Mouse (Mus musculus) inflammation-experienced regulatory T-cells, adult 6 months (primary cell): ENCODE measurements around the gene Mansc1. TPM values are rescaled to one million over a fixed set of nuclear protein-coding genes. Genes with fewer than 3 reads are reported as not detected.

ENCODE experiments used
- ATAC-seq: one replicate; pipeline ENCODE4 v1.8.0; 2017
- polyA plus RNA-seq, 3 experiments: library from polyadenylated mRNA; unstranded; fragments of 100-300 nt; shearing (Covaris generic); gene quantifications; one replicate each; pipeline ENCODE4 v1.2.1; 2017

Gene Mansc1
- polyA plus RNA-seq, 3 experiments from 2014 or later = 5.9 to 12.1 (median 10.6) TPM

- ATAC-seq = no peak
Measured at GRCm38 (mm10) chr6:134639210-134639609, 6.9 kb upstream of the Mansc1 start, which contains the start of gene Borcs5. Borcs5 (plus strand) TSS chr6:134639510.

DNA sequence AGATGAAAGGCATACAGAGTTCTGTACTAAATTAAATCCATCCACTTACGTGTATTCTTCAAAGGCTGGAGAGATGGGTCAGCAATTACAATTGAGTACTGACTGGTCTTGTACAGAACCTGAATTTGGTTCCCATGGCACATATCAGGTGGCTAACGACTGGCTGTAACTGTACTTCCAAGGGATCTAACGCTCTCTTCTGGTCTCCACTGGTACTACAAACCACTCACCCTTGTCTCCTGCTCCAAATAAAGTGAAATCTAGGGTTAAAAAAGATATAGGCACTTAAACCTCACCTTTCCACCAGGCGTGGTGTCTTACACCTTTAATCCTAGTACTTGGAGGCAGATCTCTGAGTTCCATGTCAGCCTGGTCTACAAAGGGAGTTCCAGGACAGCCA, 4.2 kb upstream of the Mansc1 start:
- no peak for ATAC-seq

- no peak for ATAC-seq
Measured at GRCm38 (mm10) chr6:134633553-134633952, 1.3 kb upstream of the Mansc1 start.

GRCm38 (mm10) chr6:134632756-134633155, 468 bp upstream of the Mansc1 start:
- ATAC-seq = no peak

DNA sequence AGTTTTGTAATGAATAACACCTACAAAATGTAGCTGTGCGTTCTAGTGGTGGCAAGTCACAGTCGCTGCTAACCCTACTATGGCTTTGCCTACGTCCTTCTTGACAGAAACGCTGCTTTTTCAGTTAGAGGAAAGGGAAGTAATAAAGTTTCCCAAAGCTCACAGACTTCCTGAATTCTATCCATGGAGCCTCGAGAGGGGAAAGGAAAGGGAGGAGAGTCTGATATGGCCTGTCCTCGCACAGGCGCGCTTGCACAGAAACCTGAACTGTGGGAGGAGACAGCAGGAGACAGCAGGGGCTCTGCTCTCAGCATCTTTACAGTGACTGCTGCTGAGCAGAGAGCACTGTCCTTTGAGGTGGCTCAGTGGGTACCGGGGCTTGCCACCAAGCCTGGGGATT, 1.8 kb downstream of the Mansc1 start:
- ATAC-seq = no peak

DNA sequence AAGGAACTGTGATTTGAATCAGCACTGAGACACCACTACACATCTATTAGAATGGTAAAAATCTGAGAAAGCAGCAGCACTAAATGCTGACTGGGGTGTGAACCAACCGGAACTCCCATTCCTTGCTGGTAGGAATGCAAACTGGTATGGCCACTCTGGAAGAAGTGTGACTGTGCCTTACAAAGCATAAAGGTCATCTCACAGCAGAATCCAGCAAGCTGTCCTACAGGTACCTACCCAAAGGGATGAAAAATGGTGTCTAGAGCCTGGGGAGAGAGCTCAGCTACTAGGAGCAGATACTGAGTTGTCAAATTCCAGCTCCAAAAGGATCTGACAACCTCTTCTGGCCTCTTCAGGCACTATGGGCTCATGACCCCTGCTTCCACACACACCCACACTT, 5.7 kb downstream of the Mansc1 start:
- ATAC-seq = no peak

- ATAC-seq = no peak
Measured at GRCm38 (mm10) chr6:134625431-134625830, 6.9 kb downstream of the Mansc1 start.

DNA sequence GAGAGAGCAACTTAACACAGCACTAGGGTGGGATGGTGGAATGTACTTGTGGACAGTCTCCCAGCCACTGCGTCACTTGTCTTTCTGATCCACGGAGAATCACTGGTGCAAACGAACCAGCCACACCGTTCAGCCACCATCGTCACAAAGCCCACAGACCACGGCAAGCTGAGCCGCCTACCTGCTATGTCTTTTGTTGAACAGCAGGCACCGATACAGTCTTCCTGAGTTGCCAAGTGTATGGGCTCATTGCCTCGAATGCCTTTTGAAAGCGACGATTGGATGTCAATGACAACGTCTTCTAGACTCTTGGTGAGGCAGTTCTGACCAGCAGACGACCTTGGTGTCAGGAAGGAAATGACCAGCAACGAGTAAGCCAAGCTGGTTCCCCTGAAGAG, 10.7 kb downstream of the Mansc1 start:
- ATAC-seq = no peak

GRCm38 (mm10) chr6:134620846-134621551, 11.3 kb downstream of the Mansc1 start:
- no peak for ATAC-seq

- no peak for ATAC-seq
Measured at GRCm38 (mm10) chr6:134620129-134620528, 12.2 kb downstream of the Mansc1 start.

DNA sequence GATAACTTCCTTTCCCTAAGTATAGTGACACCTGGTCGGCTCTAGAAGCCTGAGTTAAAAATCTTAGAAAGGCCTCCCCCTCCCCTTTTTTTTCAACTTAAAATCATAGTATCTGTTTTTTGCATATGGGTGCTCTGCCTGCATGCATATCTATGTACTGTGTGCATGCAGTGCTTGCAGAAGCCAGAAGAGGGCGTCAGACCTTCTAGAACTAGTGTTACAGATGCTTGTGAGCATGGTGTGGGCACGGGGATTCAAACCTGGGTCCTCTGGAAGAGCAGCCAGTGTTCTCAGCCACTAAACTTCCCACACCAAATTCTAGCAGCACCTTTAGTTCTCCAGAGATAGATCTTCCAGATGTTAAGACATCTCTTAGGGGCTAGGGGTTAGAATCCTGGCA, 14.7 kb downstream of the Mansc1 start:
- ATAC-seq = no peak

DNA sequence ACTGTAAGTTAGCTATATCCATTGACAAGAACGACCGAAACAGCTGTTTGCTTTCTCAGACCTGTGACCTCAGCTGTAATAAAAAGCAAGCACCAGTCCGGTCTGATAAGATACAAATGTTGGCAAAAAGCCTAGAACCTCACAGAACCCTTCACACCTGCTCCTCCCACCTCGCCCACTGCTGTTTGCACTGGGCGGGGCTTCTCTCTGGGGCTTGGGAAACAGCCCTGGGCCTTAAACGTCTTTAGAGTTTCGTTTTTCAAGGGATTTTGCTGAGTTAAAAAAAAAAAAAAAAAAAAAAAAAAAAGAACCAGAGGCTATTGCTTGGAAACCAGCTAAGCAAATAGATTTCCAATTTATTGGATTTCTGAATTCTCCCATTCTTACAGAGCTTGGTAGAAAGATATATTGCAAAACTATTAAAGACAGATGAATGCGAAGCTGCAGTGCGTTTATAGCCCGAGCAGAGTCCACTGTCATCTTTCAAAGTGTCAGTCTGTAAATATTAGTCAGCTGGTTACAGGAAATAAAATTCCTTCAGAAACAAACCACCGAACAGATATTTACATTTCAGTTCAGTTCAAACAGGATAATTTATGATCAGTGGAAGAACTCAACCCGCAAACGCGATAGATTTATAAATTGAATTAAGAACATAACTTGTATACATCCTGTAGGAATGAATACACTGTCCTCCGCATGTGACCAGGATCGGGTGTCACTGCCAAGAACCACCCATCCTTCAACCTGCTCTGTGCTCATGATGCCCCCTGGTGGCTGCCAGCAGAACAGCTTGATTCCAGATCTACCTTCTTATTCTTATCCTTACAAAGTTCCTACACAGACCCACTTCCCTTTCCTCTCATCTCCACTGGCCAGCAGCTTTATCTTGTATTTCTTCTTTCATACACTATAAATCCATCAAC, 17.3 kb downstream of the Mansc1 start:
- ATAC-seq = peak; percentile 93

GRCm38 (mm10) chr6:134614322-134614721, 18.0 kb downstream of the Mansc1 start:
- ATAC-seq = no peak

GRCm38 (mm10) chr6:134611896-134612295, 20.4 kb downstream of the Mansc1 start:
- ATAC-seq = no peak

DNA sequence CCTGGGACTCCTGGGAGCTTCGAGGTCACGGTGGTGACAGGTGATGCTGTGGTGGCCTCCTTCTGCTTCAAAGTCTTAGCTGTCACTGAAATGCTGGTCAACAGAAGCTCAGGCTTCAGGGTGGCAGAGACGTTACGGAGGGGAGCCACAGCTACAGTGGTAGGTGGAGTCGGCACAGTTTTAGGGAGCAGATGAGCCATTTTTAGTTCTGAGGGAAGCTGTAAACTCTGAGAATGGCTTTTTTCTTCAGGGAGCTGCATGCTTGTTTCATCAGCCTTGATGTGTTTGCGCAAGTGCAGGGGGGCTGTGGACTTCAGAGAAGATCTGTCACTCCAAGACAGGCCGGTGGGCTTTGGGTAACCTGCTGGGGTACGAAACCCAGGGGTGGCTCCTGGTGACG, 21.9 kb downstream of the Mansc1 start:
- no peak for ATAC-seq

DNA sequence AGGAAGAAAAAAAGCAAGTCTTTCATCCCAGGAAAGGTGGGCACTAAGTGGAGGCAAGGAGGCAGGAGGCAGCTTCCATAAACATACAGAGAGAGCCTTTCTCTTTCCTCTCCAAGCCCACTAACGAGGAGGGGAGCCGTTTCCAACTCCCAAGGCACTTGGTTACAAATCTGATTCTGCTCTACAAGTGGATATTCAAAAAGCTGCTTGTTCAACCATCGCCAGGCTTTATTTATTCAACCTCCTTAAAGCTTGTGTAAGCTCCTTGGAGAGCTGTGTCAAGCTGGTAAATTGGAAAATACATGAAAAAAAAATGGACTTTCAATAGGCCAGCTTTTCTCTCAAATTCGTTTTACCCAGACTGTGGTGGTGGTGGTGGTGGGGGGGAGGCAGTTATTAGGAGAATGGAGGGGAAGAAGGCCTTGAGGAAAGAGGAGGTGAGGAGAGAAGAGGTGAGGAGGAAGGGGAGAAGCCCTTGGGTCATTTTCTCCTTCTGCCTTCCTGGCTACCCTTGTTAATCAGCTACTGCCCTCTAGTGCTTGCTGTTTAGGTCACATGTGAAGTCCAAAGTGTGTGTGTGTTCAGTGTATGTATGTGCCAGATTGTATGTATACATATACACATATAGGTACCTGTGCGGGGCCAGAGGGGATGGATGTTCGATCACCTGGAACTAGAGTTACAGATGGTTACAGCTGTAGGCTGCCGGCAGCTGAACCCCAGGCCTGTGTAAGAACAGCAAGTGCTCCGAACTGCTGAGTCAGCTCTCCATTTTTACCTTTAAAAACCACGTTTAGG, 25.1 kb downstream of the Mansc1 start:
- no peak for ATAC-seq

DNA sequence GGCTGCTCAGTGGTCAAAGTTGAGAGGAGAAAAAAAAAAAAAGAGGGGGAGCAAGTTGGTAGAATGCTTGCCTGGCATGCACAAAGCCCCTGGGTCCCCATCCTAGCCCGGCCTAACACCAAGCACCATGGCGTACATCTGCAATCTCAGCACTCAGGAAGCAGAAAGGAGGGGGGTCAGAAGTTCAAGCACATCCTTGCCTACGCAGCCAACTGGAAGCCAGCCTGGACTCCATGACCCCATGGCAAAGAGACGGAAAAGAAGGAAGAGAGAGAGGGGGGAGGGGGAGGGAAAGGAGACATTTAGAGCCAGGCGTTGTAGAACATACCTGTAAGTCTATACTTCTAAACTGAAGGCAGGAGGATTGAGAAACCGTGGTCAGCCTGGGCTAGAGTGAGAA, 25.7 kb downstream of the Mansc1 start:
- ATAC-seq = no peak

DNA sequence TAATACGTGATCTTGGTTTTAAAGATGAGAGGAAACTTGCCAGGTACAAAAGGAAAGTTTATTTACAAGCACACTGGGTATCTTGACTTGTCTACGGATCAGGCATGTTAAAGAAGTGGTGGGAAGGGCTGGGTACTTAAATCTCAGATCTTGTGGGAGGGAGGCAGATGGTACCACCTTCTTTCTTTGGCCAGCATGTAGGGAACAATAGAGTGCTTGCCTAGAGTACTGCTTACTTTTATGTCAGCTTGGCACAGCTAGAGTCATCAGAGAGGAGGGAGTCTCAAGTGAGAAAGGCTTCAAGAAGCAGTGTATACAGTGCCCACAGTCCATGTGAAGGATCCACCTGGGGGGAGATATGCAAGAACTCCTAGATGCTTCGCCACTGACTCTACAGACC, 27.1 kb downstream of the Mansc1 start:
- ATAC-seq = no peak

- ATAC-seq = no peak
Measured at GRCm38 (mm10) chr6:134602371-134603003, 29.8 kb downstream of the Mansc1 start.

DNA sequence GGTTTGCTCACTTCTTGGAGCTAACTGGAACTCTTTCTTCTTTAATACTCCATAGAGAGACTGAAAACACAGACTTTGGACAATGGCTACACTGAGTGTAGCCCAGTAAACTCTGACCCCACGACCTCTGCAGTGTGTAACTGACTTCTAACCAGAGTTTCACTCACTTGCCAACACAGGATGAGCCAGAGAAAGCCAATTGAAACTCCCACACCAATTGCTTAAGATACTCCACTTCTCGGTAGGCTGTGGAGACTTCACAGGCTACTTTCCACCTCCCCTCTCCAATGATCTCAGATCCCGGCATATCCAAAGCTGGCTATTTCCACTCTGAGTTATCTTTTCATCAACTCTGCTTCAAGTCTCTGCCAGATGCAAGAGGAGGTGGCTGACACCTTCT, 30.5 kb downstream of the Mansc1 start:
- no peak for ATAC-seq

DNA sequence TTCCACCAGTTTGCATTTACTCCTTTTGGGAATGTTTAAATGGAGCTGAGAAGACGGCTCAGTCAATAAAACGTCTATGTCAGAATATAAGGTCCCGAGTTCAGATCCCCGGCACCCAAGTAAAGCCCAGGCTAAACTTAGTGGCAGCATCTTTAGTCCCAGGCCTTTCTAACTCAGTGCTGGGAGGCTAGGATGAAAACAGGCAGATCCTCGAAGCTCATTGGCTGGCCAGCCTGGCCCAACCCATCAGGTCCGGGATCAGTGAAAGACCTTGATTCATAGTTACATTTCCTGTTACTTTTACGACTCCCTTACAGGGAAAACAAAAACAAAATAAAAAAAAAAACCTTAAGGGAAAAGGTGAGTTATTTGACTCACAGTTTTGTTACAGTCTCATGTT, 31.2 kb downstream of the Mansc1 start:
- no peak for ATAC-seq

- ATAC-seq = no peak
Measured at GRCm38 (mm10) chr6:134599239-134599638, 33.0 kb downstream of the Mansc1 start.
